Mouse (Mus musculus): ENCODE measurements at regions not wholly inside any gene's neighbourhood (a gene's known extent, or its start where the extent isn't known, plus 50 kb on each side); places are given as distances from the start of the nearest gene placed in this dataset.

DNA sequence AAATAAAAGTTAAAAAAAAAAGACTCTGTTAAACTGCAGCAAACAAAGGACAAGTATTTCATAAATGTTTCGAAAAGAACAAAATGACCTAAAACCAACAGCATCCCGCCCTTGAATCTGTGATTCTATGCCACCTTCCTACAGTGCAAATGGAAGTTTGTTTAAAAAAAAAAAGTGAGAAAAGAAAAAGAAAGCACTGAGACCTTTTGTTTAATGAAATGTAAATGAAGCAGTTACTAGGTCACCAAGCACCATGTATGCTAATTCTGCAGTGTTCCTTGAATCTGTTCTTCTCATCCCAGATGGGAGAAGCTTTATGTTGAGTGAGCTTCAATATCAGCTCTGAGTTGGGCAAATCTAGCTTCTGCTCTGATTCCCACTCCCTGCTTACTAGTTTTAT is 64.8 kb downstream of the Dnajb9 start:
- H3K9me3 ChIP-seq (replicated peaks): no peaks in the 10 kb centered on the region
- H3K27ac ChIP-seq: no peak overlapping the region
- H3K4me3 ChIP-seq: no peak overlapping the region
- H3K4me2 ChIP-seq: no peak overlapping the region
- H3K27me3 ChIP-seq: no peaks in the 10 kb centered on the region
- 74% methylated on average over 2 of the region's 2 CpGs for WGBS
- no peak overlapping the region for H3K9ac ChIP-seq
- no peaks in the 10 kb centered on the region for H3K4me1 ChIP-seq (replicated peaks)
- no peaks in the 10 kb centered on the region for H3K36me3 ChIP-seq
- no peak for ATAC-seq (replicated peaks; ENCODE audit: insufficient number of reproducible peaks, insufficient read depth, low FRiP score, low read depth)

DNA sequence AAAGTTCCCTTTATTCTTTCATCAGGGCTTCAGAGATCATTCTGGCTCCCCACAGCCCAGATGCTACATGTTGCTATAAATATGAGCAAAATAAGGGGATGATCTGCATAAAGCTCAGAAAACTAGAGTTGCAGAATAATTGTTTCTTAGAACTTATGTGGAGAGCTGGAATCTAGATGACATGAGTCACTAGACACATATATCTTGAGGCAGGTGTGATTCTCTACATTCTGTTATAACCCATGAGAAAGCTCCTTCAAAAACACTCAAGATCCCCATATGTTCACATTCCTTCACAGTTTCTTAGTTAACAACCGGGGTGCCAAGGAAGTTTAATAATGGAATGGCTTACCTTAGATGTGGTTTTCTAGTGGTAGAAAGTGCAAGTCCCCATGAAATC is 71.1 kb downstream of the Dnajb9 start:
- Histone ChIP-seq H3K9ac (no peak overlapping the region), H3K9me3 (replicated peaks) (no peaks in the 10 kb centered on the region), H3K36me3 (no peaks in the 10 kb centered on the region), H3K27me3 (no peaks in the 10 kb centered on the region), H3K4me1 (replicated peaks) (no peaks in the 10 kb centered on the region), H3K27ac (no peak overlapping the region), H3K4me3 (no peak overlapping the region), H3K4me2 (no peak overlapping the region)
- WGBS: 77% methylated on average over 1 of the region's 1 CpGs
- ATAC-seq (replicated peaks; ENCODE audit: insufficient number of reproducible peaks, insufficient read depth, low FRiP score, low read depth): no peak

DNA sequence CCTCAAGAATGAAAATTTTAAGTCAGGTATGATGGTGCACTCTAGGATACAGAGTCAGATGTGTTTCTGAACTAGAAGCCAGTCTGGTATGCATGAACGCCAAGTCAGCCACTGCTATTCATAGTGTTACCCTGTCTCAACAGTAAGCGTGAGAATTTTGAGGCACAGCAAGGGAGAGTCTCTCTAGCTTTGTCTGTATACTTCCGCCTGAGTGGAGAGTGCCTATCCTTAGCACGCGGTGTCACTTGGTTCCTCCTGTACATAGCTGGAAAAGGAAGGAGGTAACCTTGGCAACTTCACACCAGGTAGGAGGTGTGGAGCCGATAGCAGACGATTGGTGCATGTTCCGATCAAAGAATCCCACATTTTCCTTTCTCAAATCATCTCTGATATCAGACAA is 81.3 kb downstream of the Dnajb9 start:
- Histone ChIP-seq H3K9ac (no peak overlapping the region), H3K4me2 (no peak overlapping the region), H3K36me3 (no peaks in the 10 kb centered on the region), H3K4me3 (no peak overlapping the region), H3K4me1 (replicated peaks) (no peaks in the 10 kb centered on the region), H3K9me3 (replicated peaks) (no peaks in the 10 kb centered on the region), H3K27me3 (no peaks in the 10 kb centered on the region), H3K27ac (no peak overlapping the region)
- no peak for ATAC-seq (replicated peaks; ENCODE audit: insufficient number of reproducible peaks, insufficient read depth, low FRiP score, low read depth)
- WGBS: 78% methylated on average over 8 of the region's 8 CpGs

DNA sequence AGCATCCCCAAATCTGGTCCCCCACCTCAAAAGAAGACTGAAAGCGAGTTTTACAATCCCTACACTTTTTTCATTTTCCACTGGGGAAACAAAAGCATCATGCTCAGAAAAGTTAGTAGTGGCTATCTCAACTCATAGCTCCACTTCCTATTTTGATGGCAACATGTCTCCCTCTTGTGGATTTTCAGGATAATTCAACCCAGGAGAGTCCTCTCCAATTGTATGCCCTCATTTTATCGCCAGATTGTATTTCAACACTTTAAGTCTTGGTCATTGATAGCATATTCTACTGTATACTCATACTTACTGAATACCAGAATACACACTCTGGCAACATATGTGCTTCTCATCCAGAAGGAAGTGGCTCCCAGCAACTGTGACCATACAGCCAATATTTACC is 105.0 kb downstream of the Dnajb9 start:
- Histone ChIP-seq H3K4me1 (replicated peaks) (0 out of 2 replicates have a peak, but pooled peaks cover 2% of the 10 kb centered on the region), H3K27ac (no peak overlapping the region), H3K4me2 (no peak overlapping the region), H3K9me3 (replicated peaks) (no peaks in the 10 kb centered on the region), H3K36me3 (no peaks in the 10 kb centered on the region), H3K9ac (no peak overlapping the region), H3K4me3 (no peak overlapping the region), H3K27me3 (no peaks in the 10 kb centered on the region)
- WGBS: 41% methylated on average over 2 of the region's 2 CpGs
- no peak for ATAC-seq (replicated peaks; ENCODE audit: insufficient number of reproducible peaks, insufficient read depth, low FRiP score, low read depth)

GRCm38 (mm10) chr12:44099188-44099587 is 110.9 kb downstream of the Dnajb9 start:
- Histone ChIP-seq H3K36me3 (no peaks in the 10 kb centered on the region), H3K9me3 (replicated peaks) (no peaks in the 10 kb centered on the region), H3K27me3 (no peaks in the 10 kb centered on the region), H3K4me1 (replicated peaks) (no peaks in the 10 kb centered on the region), H3K4me3 (no peak overlapping the region), H3K4me2 (no peak overlapping the region), H3K9ac (no peak overlapping the region), H3K27ac (no peak overlapping the region)
- WGBS: 80% methylated on average over 1 of the region's 1 CpGs
- ATAC-seq (replicated peaks; ENCODE audit: insufficient number of reproducible peaks, insufficient read depth, low FRiP score, low read depth): no peak

DNA sequence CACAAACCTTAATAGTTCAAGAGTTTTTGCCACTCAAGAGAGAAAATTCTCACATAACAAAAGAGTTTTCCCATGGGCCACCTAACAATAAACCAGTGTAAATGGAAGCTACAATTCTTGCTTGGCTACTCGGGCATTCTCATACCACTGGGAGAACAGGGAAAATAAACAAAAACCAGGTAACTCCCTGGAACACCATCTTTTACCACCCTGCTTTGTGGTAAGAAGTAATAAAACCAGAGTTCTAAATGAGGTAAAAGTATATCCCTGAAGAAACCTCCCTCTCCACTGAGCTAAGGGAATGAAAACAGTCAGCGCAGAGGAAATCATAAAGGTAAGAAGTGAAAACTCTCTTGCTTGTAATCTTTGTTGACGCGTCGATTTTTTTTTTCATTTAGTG is 138.4 kb downstream of the Dnajb9 start:
- no peak for ATAC-seq (replicated peaks; ENCODE audit: insufficient number of reproducible peaks, insufficient read depth, low FRiP score, low read depth)
- 85% methylated on average over 5 of the region's 5 CpGs for WGBS

DNA sequence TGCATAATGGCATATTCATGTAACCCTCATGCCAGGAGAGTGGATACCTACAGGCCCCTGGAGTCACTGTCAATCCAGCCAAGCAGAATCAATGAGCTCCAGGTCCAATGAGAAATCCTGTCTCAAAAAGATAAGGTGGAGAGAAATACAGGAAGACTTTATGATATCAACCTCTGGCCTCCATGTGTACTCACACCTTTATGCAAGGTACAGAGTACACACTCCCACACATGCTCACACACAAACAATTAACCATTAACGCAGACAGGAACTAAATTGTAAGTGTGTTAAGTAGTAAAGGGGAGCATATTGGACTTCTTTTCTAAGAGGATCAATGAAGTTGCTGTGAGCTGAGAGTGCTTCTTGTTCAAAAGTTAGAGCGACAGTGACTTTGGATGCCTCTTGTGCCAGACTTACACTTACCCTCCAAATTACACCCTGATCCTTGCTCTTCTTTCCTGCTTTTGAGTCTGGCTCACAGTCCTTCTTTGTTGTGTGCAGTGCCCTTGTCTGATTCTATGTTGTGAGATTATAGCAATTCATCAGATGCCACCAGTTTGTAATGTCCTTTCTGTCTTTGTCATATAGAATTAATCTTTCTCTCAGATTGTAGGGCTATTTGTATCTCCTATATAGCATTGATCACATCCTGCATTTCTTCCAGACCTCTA is 153.5 kb downstream of the Dnajb9 start:
- no peaks in the 10 kb centered on the region for H3K4me1 ChIP-seq (replicated peaks)
- H3K4me2 ChIP-seq: no peak overlapping the region
- no peak for ATAC-seq (replicated peaks; ENCODE audit: insufficient number of reproducible peaks, insufficient read depth, low FRiP score, low read depth)
- H3K36me3 ChIP-seq: no peaks in the 10 kb centered on the region
- H3K9me3 ChIP-seq (replicated peaks): no peaks in the 10 kb centered on the region
- no peak overlapping the region for H3K27ac ChIP-seq
- WGBS: 81% methylated on average over 2 of the region's 2 CpGs
- no peak overlapping the region for H3K4me3 ChIP-seq
- H3K9ac ChIP-seq: no peak overlapping the region
- H3K27me3 ChIP-seq: no peaks in the 10 kb centered on the region

More for the DNA sequence above, 138.4 kb downstream of the Dnajb9 start:
- no peaks in the 10 kb centered on the region for H3K4me1 ChIP-seq (replicated peaks)
- no peak overlapping the region for H3K4me3 ChIP-seq
- no peak overlapping the region for H3K4me2 ChIP-seq
- H3K27ac ChIP-seq: no peak overlapping the region
- no peaks in the 10 kb centered on the region for H3K27me3 ChIP-seq
- no peak overlapping the region for H3K9ac ChIP-seq
- H3K36me3 ChIP-seq: no peaks in the 10 kb centered on the region
- no peaks in the 10 kb centered on the region for H3K9me3 ChIP-seq (replicated peaks)

DNA sequence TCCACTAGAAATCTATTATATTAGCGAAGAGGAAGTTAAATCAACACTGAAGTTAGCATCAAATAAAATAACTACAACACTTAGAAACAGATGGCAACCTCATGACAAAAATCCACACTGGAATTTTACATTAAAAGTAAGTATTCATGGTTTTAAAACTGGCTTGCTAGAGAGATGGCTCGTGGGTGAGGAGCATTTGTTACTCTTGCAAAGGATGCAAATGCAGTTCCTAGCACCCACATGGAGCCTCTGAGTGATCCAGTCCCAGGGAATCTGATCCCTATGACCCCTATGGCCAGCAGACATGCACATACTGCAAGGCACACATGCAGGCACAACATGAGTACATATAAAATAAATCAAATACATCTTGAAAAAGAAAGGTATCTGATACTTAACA is 164.3 kb downstream of the Dnajb9 start:
- Histone ChIP-seq H3K36me3 (no peaks in the 10 kb centered on the region), H3K27me3 (no peaks in the 10 kb centered on the region), H3K27ac (no peak overlapping the region), H3K4me2 (no peak overlapping the region), H3K4me1 (replicated peaks) (peaks cover 19% of the 10 kb centered on the region), H3K9me3 (replicated peaks) (no peaks in the 10 kb centered on the region), H3K9ac (no peak overlapping the region), H3K4me3 (no peak overlapping the region)
- WGBS: 71% methylated on average over 2 of the region's 2 CpGs
- ATAC-seq (replicated peaks; ENCODE audit: insufficient number of reproducible peaks, insufficient read depth, low FRiP score, low read depth): no peak

DNA sequence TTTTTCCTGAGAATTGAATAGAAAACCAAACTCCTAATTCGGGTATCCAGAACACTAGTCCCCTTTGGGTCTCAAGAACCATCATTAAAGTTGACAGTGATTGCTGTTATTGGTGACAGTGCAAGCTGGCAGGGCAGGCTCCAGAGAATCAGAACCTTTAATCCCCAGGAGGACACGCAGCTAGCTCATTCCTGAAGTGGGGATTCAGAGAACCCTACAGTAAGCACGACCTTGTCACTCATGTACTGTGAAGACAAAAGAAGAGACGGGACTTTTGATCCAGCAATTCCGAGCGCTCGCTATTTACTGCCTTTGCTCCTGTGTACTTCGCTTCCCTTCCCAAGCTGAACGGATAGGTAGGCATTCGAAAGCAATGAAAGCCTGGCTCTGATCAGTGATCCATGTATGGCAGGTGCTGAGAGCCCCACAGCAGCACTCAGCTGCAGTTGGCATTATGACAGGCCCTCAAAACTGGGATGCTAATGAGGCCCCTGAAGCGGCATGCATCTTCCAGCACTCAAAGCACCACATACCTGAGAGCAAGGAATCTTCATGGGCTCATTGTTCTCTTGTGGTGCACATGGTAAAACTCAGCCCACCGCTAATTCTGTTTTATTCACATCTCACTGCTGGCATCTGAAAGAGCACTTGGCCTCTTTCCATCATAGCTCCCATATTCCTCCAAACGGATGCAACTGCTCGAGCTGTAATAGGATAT is 165.6 kb downstream of the Dnajb9 start:
- Histone ChIP-seq H3K4me3 (peak overlapping the region; percentile 20; the same call in 1 of the 2 replicates), H3K36me3 (no peaks in the 10 kb centered on the region), H3K27me3 (no peaks in the 10 kb centered on the region), H3K9ac (no peak overlapping the region), H3K4me1 (replicated peaks) (peaks cover 19% of the 10 kb centered on the region), H3K27ac (peak overlapping the region; percentile 60), H3K4me2 (peak overlapping the region; percentile 54), H3K9me3 (replicated peaks) (no peaks in the 10 kb centered on the region)
- no peak for ATAC-seq (replicated peaks; ENCODE audit: insufficient number of reproducible peaks, insufficient read depth, low FRiP score, low read depth)
- WGBS: 45% methylated on average over 14 of the region's 14 CpGs

GRCm38 (mm10) chr12:44006795-44007194 is 203.3 kb downstream of the Dnajb9 start:
- WGBS: 51% methylated on average over 2 of the region's 2 CpGs
- Histone ChIP-seq H3K4me2 (no peak overlapping the region), H3K36me3 (no peaks in the 10 kb centered on the region), H3K4me1 (replicated peaks) (no peaks in the 10 kb centered on the region), H3K27ac (no peak overlapping the region), H3K9ac (no peak overlapping the region), H3K27me3 (no peaks in the 10 kb centered on the region), H3K9me3 (replicated peaks) (no peaks in the 10 kb centered on the region), H3K4me3 (no peak overlapping the region)
- no peak for ATAC-seq (replicated peaks; ENCODE audit: insufficient number of reproducible peaks, insufficient read depth, low FRiP score, low read depth)

DNA sequence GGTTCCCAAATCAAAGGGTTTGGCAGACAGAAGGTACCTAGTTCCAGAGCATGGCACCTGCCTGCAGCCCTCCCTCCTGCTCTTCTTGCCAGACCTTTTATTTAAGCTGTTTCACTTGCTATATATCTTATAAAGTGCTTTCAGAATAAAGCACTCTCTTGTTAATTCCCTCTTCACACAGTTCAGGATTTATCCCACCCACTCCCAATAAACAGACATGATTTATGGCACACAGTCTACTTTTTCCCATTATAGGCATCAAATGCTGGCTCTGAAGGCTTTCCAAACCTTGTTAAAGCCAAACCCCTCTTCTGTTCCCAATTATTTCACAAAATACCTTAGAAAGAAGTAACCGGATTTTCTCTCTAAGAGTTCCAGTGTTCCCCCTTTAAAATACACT is 226.6 kb downstream of the Dnajb9 start:
- no peak overlapping the region for H3K4me3 ChIP-seq
- 88% methylated on average over 1 of the region's 1 CpGs for WGBS
- H3K4me2 ChIP-seq: no peak overlapping the region
- no peak overlapping the region for H3K9ac ChIP-seq
- H3K9me3 ChIP-seq (replicated peaks): no peaks in the 10 kb centered on the region
- H3K36me3 ChIP-seq: no peaks in the 10 kb centered on the region
- ATAC-seq (replicated peaks; ENCODE audit: insufficient number of reproducible peaks, insufficient read depth, low FRiP score, low read depth): no peak
- H3K27me3 ChIP-seq: no peaks in the 10 kb centered on the region
- no peaks in the 10 kb centered on the region for H3K4me1 ChIP-seq (replicated peaks)
- H3K27ac ChIP-seq: no peak overlapping the region

DNA sequence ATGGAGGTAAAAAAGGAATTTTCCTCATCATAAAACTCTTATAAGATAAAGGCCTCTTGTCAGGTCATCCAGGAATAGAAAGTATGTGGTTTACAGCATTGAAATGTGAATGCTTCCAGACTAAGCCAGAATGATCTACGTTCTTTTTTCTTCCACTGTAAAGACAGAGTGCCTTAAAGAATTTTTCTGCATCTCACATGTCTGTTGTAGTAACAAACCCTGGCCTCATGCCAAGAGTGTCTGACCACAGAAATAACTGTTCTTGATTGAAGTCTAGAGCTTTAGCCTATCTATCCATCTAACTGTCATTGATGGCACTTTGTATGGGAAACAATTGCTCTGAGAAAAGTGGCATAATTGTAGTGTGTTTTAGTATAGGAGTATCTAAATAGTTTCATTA is 246.2 kb downstream of the Dnajb9 start:
- no peaks in the 10 kb centered on the region for H3K36me3 ChIP-seq
- no peaks in the 10 kb centered on the region for H3K27me3 ChIP-seq
- no peaks in the 10 kb centered on the region for H3K9me3 ChIP-seq (replicated peaks)
- H3K4me1 ChIP-seq (replicated peaks): no peaks in the 10 kb centered on the region
- WGBS: 49% methylated on average over 1 of the region's 1 CpGs
- H3K4me3 ChIP-seq: no peak overlapping the region
- H3K27ac ChIP-seq: no peak overlapping the region
- ATAC-seq (replicated peaks; ENCODE audit: insufficient number of reproducible peaks, insufficient read depth, low FRiP score, low read depth): no peak
- no peak overlapping the region for H3K9ac ChIP-seq
- H3K4me2 ChIP-seq: no peak overlapping the region
